Mouse (Mus musculus): Measurements from ENCODE around the gene Clec4a1. TPM values are rescaled to one million over a fixed set of nuclear protein-coding genes. Genes with fewer than 3 reads are reported as not detected.

The Clec4a1 gene
- 8.4 and 10.1 TPM in 2 replicates for polyA plus RNA-seq (2012; rRNA removed; ENCODE audit: low replicate concordance)

DNA sequence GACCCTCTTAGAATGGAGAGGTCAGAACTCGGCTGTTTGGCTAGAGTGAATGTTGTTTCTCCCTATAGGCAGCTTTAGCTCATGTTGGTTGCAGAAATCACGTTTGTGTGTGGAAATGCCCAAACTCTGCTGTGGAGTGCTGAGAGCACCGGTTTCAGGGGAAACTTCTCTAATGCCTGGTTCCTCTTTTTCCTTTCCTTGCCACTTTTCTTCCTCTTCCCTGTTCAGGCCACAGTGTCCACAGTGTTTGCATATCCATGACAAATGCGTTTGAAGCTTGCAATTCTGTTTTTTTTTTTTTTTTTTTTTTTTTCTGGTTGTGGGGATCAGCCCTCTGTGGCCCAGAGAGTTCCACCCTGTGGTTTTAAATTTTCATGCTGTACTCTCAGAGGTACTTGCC is at the start of gene Clec4a1:
TSS of gene Clec4a1 (plus strand) at position 398 of the 400 bp plus-strand sequence.

DNA sequence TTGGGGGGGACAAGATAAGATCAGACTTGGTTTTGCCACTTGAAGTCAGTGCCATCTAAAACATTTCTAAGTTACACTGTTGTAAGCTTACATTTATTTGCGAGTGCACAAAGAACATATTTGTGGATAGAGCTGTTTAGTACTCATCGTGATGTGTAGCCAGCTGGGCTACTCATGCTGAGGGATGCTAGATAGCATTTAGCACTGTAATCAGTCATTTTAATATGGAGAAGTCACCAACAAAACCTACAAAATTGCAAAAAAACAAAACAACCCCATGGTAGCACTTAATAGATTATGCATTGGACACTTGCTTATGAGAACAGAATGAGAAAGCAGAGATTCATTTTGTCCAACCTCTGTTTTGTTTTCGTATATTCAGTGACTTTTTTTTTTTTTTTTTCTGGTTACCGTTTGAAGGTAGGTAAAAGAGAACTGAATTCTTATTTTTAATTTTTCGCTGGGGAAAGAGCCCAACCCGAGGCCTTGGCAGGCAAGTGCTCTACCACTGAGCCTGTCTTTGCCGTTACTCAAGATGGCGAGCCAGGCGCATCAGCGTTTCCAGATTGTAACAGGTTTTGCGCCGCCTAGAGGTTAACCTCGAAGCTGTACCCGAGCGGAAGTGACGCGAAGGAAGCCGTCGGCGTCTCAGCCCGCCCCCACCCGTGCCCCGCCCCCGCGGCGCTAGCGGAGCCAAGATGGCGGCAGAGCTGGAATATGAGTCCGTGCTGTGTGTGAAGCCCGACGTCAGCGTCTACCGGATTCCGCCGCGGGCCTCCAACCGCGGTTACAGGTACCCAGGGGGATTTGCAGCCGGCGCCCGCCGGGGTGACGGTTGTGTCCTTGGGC is 47.6 kb upstream of the Clec4a1 start, which contains the start of gene Necap1:
TSS of gene Necap1 (plus strand) at position 604 of the 849 bp plus-strand sequence.

DNA sequence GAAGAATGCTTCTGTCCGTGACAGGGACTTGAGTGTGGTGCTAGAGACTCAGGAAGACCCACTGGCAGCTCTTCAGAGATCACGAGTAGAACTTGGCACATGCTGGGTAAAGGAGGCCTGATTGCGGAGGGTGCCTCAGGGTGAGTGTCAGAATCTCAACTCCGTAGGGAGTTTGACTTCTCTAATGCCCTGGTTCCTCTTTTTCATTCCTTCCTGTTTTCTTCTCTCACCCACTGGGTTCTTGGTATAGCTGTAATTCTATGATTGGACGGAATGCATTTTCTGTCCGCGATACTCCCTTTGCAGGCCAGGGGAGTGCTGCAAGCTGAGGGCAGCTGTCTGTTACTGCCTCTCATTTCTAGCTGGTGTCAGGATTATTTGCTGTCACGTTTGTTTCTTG is 30.8 kb downstream of the Clec4a1 start, which contains the start of gene Clec4a3:
TSS of gene Clec4a3 (plus strand) at position 115 of the 400 bp plus-strand sequence.

Other genes starting within 250 kb of the Clec4a1 start
- gene Nanog, start 214.4 kb upstream of the Clec4a1 start, polyA plus RNA-seq (2012; rRNA removed; ENCODE audit: low replicate concordance), result 0.50 TPM in 1 of 2 replicates, not detected in the other
- 2.0 and 10.3 TPM in 2 replicates for gene Slc2a3, start 120.2 kb upstream of the Clec4a1 start, polyA plus RNA-seq (2012; rRNA removed; ENCODE audit: low replicate concordance)
- gene Foxj2, start 101.9 kb upstream of the Clec4a1 start, polyA plus RNA-seq (2012; rRNA removed; ENCODE audit: low replicate concordance), result 10.9 and 17.5 TPM in 2 replicates
- 11.0 and 17.3 TPM in 2 replicates for gene C3ar1, start 65.7 kb upstream of the Clec4a1 start, polyA plus RNA-seq (2012; rRNA removed; ENCODE audit: low replicate concordance)
- gene Necap1, start 47.4 kb upstream of the Clec4a1 start, polyA plus RNA-seq (2012; rRNA removed; ENCODE audit: low replicate concordance), result 19.9 and 23.6 TPM in 2 replicates
- gene Clec4a3, start 30.7 kb downstream of the Clec4a1 start, polyA plus RNA-seq (2012; rRNA removed; ENCODE audit: low replicate concordance), result 4.3 and 4.5 TPM in 2 replicates
- gene Clec4a4, start 68.5 kb downstream of the Clec4a1 start, polyA plus RNA-seq (2012; rRNA removed; ENCODE audit: low replicate concordance), result not detected in 2 replicates
- gene Clec4b1, start 128.1 kb downstream of the Clec4a1 start, polyA plus RNA-seq (2012; rRNA removed; ENCODE audit: low replicate concordance), result 6.3 and 6.9 TPM in 2 replicates
- 5.0 and 12.0 TPM in 2 replicates for gene Clec4a2, start 184.6 kb downstream of the Clec4a1 start, polyA plus RNA-seq (2012; rRNA removed; ENCODE audit: low replicate concordance)

All from subcutaneous adipose tissue, adult 2 months (tissue).